Mouse (Mus musculus) neural tube, embryonic 11.5 days (tissue): ENCODE measurements around the gene Eddm3b. TPM values are rescaled to one million over a fixed set of nuclear protein-coding genes. Genes with fewer than 3 reads are reported as not detected.

ENCODE experiments used
- ATAC-seq: fragments of 200-750 bp; cut with Nextera tagmentation; 2 replicates; pipeline ENCODE4 v1.8.0; 2017; ENCODE audit warnings: moderate number of reproducible peaks, mild to moderate bottlenecking, moderate TSS enrichment, moderate library complexity; ENCODE audit not compliant: insufficient read depth, low FRiP score, low TSS enrichment
- DNase-seq: peaks from one replicate; pipeline ENCODE4 v3.0.0-alpha.2; 2015; ENCODE audit warnings: low spot score
- H3K27ac ChIP-seq: fragments of 300-500 bp; sonication (generic); 2 replicates; pipeline ENCODE4 v1.5.1; 2014; ENCODE audit warnings: low read depth, mild to moderate bottlenecking, low read length
- H3K27me3 ChIP-seq: fragments of 300-500 bp; sonication (generic); 2 replicates; pipeline ENCODE4 v1.6.1; 2014; ENCODE audit warnings: mild to moderate bottlenecking, low read length, mixed read lengths; ENCODE audit not compliant: control insufficient read depth, insufficient read depth
- H3K36me3 ChIP-seq: fragments of 300-500 bp; sonication (generic); 2 replicates; pipeline ENCODE4 v1.6.1; 2014; ENCODE audit warnings: mild to moderate bottlenecking, low read length, moderate library complexity, mixed read lengths; ENCODE audit not compliant: control insufficient read depth, insufficient read depth
- H3K4me1 ChIP-seq: fragments of 300-500 bp; sonication (generic); 2 replicates; pipeline ENCODE4 v1.6.1; 2014; ENCODE audit warnings: low read length, mixed read lengths; ENCODE audit not compliant: control insufficient read depth, insufficient read depth
- H3K4me2 ChIP-seq: fragments of 300-500 bp; sonication (generic); 2 replicates; pipeline ENCODE4 v1.6.1; 2014; ENCODE audit warnings: low read depth, mild to moderate bottlenecking, moderate library complexity
- H3K4me3 ChIP-seq: fragments of 300-500 bp; sonication (generic); 2 replicates; pipeline ENCODE4 v1.5.1; 2014; ENCODE audit warnings: low read depth, low read length
- H3K9ac ChIP-seq: fragments of 300-500 bp; sonication (generic); 2 replicates; pipeline ENCODE4 v1.6.1; 2014; ENCODE audit warnings: mild to moderate bottlenecking, low read length
- H3K9me3 ChIP-seq: fragments of 300-500 bp; sonication (generic); 2 replicates; pipeline ENCODE4 v1.6.1; 2016; ENCODE audit warnings: low read length; ENCODE audit not compliant: control insufficient read depth
- WGBS: fragments of 180-500 bp; shearing (Covaris S2); extraction: QIAGEN DNeasy Blood & Tissue Kit; methylation state at CpG from one replicate; pipeline ENCODE4 v1.1.7; 2014; 5-methylcytosine and 5-hydroxymethylcytosine counted together
- polyA plus RNA-seq: library from polyadenylated mRNA; unstranded; fragments of >200 nt; fragmentation: Nextera tagmentation; extraction: Ambion mirVana; gene quantifications from 2 replicates; pipeline ENCODE4 v1.2.1, GENCODE M21; 2014

Eddm3b gene
- polyA plus RNA-seq, 1 experiment from 2014 or later, result not detected

- Histone ChIP-seq H3K36me3 (no peaks in the 10 kb centered on the region), H3K4me3 (no peak overlapping the region), H3K27me3 (no peaks in the 10 kb centered on the region), H3K4me2 (no peak overlapping the region), H3K27ac (no peak overlapping the region), H3K9ac (no peak overlapping the region), H3K9me3 (no peaks in the 10 kb centered on the region), H3K4me1 (no peaks in the 10 kb centered on the region)
- ATAC-seq, result no peak
- no peak for DNase-seq
- WGBS, result 85% methylated on average over 9 of the region's 9 CpGs
Measured at GRCm38 (mm10) chr14:51101284-51101683, 12.9 kb upstream of the Eddm3b start.

GRCm38 (mm10) chr14:51103217-51103616 lies 11.0 kb upstream of the Eddm3b start:
- Histone ChIP-seq H3K4me1 (no peaks in the 10 kb centered on the region), H3K27me3 (no peaks in the 10 kb centered on the region), H3K9me3 (no peaks in the 10 kb centered on the region), H3K36me3 (no peaks in the 10 kb centered on the region), H3K27ac (no peak overlapping the region), H3K4me2 (no peak overlapping the region), H3K4me3 (no peak overlapping the region), H3K9ac (no peak overlapping the region)
- 65% methylated on average over 3 of the region's 3 CpGs for WGBS
- peak; percentile 63 for DNase-seq
- ATAC-seq, result 0 out of 2 replicates have a peak, but pooled peaks have one; percentile 16

- no peaks in the 10 kb centered on the region for H3K4me1 ChIP-seq
- H3K27ac ChIP-seq, result no peak overlapping the region
- no peaks in the 10 kb centered on the region for H3K36me3 ChIP-seq
- DNase-seq (no peak), ATAC-seq (no peak)
- H3K4me3 ChIP-seq, result no peak overlapping the region
- 85% methylated on average over 2 of the region's 2 CpGs for WGBS
- no peak overlapping the region for H3K4me2 ChIP-seq
- no peak overlapping the region for H3K9ac ChIP-seq
- H3K27me3 ChIP-seq, result no peaks in the 10 kb centered on the region
- no peaks in the 10 kb centered on the region for H3K9me3 ChIP-seq
Measured at GRCm38 (mm10) chr14:51104366-51104765, 9.9 kb upstream of the Eddm3b start.

- no peak for DNase-seq
- Histone ChIP-seq H3K9ac (no peak overlapping the region), H3K27me3 (no peaks in the 10 kb centered on the region), H3K36me3 (no peaks in the 10 kb centered on the region), H3K4me1 (no peaks in the 10 kb centered on the region), H3K27ac (no peak overlapping the region), H3K9me3 (peaks cover 3% of the 10 kb centered on the region; the same call in 1 of the 2 replicates), H3K4me3 (no peak overlapping the region), H3K4me2 (no peak overlapping the region)
- no peak for ATAC-seq
Measured at GRCm38 (mm10) chr14:51106449-51106967, 7.7 kb upstream of the Eddm3b start.

- Histone ChIP-seq H3K4me1 (no peaks in the 10 kb centered on the region), H3K4me2 (no peak overlapping the region), H3K27me3 (no peaks in the 10 kb centered on the region), H3K9me3 (peaks cover 3% of the 10 kb centered on the region; the same call in 1 of the 2 replicates), H3K36me3 (no peaks in the 10 kb centered on the region), H3K4me3 (no peak overlapping the region), H3K27ac (no peak overlapping the region), H3K9ac (no peak overlapping the region)
- 76% methylated on average over 3 of the region's 3 CpGs for WGBS
- no peak for DNase-seq
- ATAC-seq, result no peak
Measured at GRCm38 (mm10) chr14:51111966-51112365, 2.3 kb upstream of the Eddm3b start.

GRCm38 (mm10) chr14:51113476-51113875 lies 750 bp upstream of the Eddm3b start:
- Histone ChIP-seq H3K36me3 (no peaks in the 10 kb centered on the region), H3K27me3 (no peaks in the 10 kb centered on the region), H3K4me3 (no peak overlapping the region), H3K4me1 (no peaks in the 10 kb centered on the region), H3K9me3 (peaks cover 3% of the 10 kb centered on the region; the same call in 1 of the 2 replicates), H3K27ac (no peak overlapping the region), H3K9ac (no peak overlapping the region), H3K4me2 (no peak overlapping the region)
- no peak for ATAC-seq
- no peak for DNase-seq
- WGBS, result 41% methylated on average over 9 of the region's 9 CpGs

GRCm38 (mm10) chr14:51125684-51126083 lies 11.5 kb downstream of the Eddm3b start:
- no peak for ATAC-seq

GRCm38 (mm10) chr14:51127648-51128258 lies 13.5 kb downstream of the Eddm3b start:
- H3K9me3 ChIP-seq, result no peaks in the 10 kb centered on the region
- 82% methylated on average over 2 of the region's 2 CpGs for WGBS
- H3K9ac ChIP-seq, result no peak overlapping the region
- no peak for DNase-seq
- ATAC-seq, result no peak
- no peaks in the 10 kb centered on the region for H3K4me1 ChIP-seq
- H3K27me3 ChIP-seq, result no peaks in the 10 kb centered on the region
- no peak overlapping the region for H3K4me3 ChIP-seq
- H3K36me3 ChIP-seq, result no peaks in the 10 kb centered on the region
- H3K27ac ChIP-seq, result no peak overlapping the region
- no peak overlapping the region for H3K4me2 ChIP-seq

More at GRCm38 (mm10) chr14:51125684-51126083, 11.5 kb downstream of the Eddm3b start:
- H3K4me3 ChIP-seq, result no peak overlapping the region
- DNase-seq, result no peak
- H3K27ac ChIP-seq, result no peak overlapping the region
- no peak overlapping the region for H3K4me2 ChIP-seq
- 82% methylated on average over 6 of the region's 6 CpGs for WGBS
- H3K36me3 ChIP-seq, result no peaks in the 10 kb centered on the region
- H3K9me3 ChIP-seq, result no peaks in the 10 kb centered on the region
- H3K4me1 ChIP-seq, result no peaks in the 10 kb centered on the region
- no peaks in the 10 kb centered on the region for H3K27me3 ChIP-seq
- no peak overlapping the region for H3K9ac ChIP-seq
